Mouse (Mus musculus) activated CD4-positive, CD25-positive, alpha-beta regulatory T cell, adult 4 months (primary cell): ENCODE results near the gene Cpb1. TPM values are rescaled to one million over a fixed set of nuclear protein-coding genes. Genes with fewer than 3 reads are reported as not detected.

Experiments used
- polyA plus RNA-seq, 2 experiments: library from polyadenylated mRNA; unstranded; fragments of 100-300 nt; shearing (Covaris generic); gene quantifications; one replicate each; pipeline ENCODE4 v1.2.1; 2017

Cpb1 gene
- polyA plus RNA-seq, 2 experiments from 2014 or later, result not detected

Other genes with a start within 250 kb of the Cpb1 start
- 10 to 100 TPM; 25.7 to 31.6 TPM for gene Hps3, start 240.4 kb downstream of the Cpb1 start, polyA plus RNA-seq
- gene Hltf, start 217.9 kb downstream of the Cpb1 start, polyA plus RNA-seq, result 10 to 100 TPM; 64.8 to 79.8 TPM
- gene Gyg, start 120.4 kb downstream of the Cpb1 start, polyA plus RNA-seq, result 100 to 1,000 TPM; 113 to 139 TPM
- under 1 TPM in 1 of 2 experiments, not detected in 1; 0.22 TPM for gene Cpa3, start 33.6 kb downstream of the Cpb1 start, polyA plus RNA-seq
- not detected for gene Agtr1b, start 91.4 kb upstream of the Cpb1 start, polyA plus RNA-seq